Mouse (Mus musculus) cerebellum, postnatal 14 days (tissue): ENCODE measurements around the gene Slc9a8.

Source experiments
- DNase-seq, 2 experiments: peaks; one replicate each; pipeline ENCODE4 v3.0.0; 2021; ENCODE audit warnings: mixed read lengths in 2 of 2

The Slc9a8 gene

GRCm38 (mm10) chr2:167512365-167512764 is 90.9 kb downstream of the Slc9a8 start:
- DNase-seq = peak in 1 of 2 experiments; percentile 43

GRCm38 (mm10) chr2:167512970-167513369 is 91.5 kb downstream of the Slc9a8 start:
- DNase-seq = peak in 1 of 2 experiments; percentile 36

GRCm38 (mm10) chr2:167514641-167515040 is 93.1 kb downstream of the Slc9a8 start:
- no peak for DNase-seq

GRCm38 (mm10) chr2:167515688-167516087 is 94.2 kb downstream of the Slc9a8 start:
- no peak for DNase-seq

GRCm38 (mm10) chr2:167519606-167520252 is 98.2 kb downstream of the Slc9a8 start:
- no peak for DNase-seq
